Mouse (Mus musculus) liver, postnatal 0 days (tissue): ENCODE results near the gene Fxyd5. TPM values are rescaled to one million over a fixed set of nuclear protein-coding genes. Genes with fewer than 3 reads are reported as not detected.

ENCODE experiments used
- ATAC-seq: fragments of 200-750 bp; cut with Nextera tagmentation; 2 replicates; pipeline ENCODE4 v1.8.0; 2017; ENCODE audit warnings: mild to moderate bottlenecking, moderate library complexity
- DNase-seq: peaks from one replicate; pipeline ENCODE4 v3.0.0-alpha.2; 2016
- H3K27ac ChIP-seq: fragments of 300-500 bp; sonication (generic); 2 replicates; pipeline ENCODE4 v1.5.1; 2014; ENCODE audit warnings: antibody characterized with exemption, moderate library complexity, mild to moderate bottlenecking, low read depth
- H3K27me3 ChIP-seq: fragments of 300-500 bp; sonication (generic); 2 replicates; pipeline ENCODE4 v1.6.1; 2014; ENCODE audit warnings: low read length, control low read depth, mixed read lengths; ENCODE audit not compliant: insufficient read depth
- H3K36me3 ChIP-seq: fragments of 300-500 bp; sonication (generic); replicated peaks from 2 replicates; pipeline ENCODE4 v1.6.1; 2014; ENCODE audit warnings: mild to moderate bottlenecking, control low read depth, low read length, moderate library complexity, mixed read lengths; ENCODE audit not compliant: insufficient read depth
- H3K4me1 ChIP-seq: fragments of 300-500 bp; sonication (generic); 2 replicates; pipeline ENCODE4 v1.6.1; 2014; ENCODE audit warnings: antibody characterized with exemption, mild to moderate bottlenecking, control low read depth; ENCODE audit not compliant: insufficient read depth
- H3K4me2 ChIP-seq: fragments of 300-500 bp; sonication (generic); 2 replicates; pipeline ENCODE4 v1.6.1; 2014; ENCODE audit warnings: low read depth, mild to moderate bottlenecking, low read length, moderate library complexity, mixed read lengths
- H3K4me3 ChIP-seq: fragments of 300-500 bp; sonication (generic); 2 replicates; pipeline ENCODE4 v1.5.1; 2014; ENCODE audit warnings: low read depth, low read length
- H3K9ac ChIP-seq: fragments of 300-500 bp; sonication (generic); replicated peaks from 2 replicates; pipeline ENCODE4 v1.6.1; 2014; ENCODE audit warnings: mild to moderate bottlenecking, moderate library complexity
- H3K9me3 ChIP-seq: fragments of 300-500 bp; sonication (generic); 2 replicates; pipeline ENCODE4 v1.6.1; 2016; ENCODE audit warnings: mild to moderate bottlenecking, control low read depth, low read length, mixed read lengths
- CTCF ChIP-seq: sonication (generic); IDR thresholded peaks from 2 replicates; pipeline ENCODE4 v1.5.1; 2016; ENCODE audit warnings: antibody characterized with exemption, low read depth
- EP300 ChIP-seq: IDR thresholded peaks from 2 replicates; pipeline ENCODE4 v1.6.1; 2016; ENCODE audit warnings: antibody characterized with exemption, low read depth, mild to moderate bottlenecking
- WGBS: fragments of 180-500 bp; shearing (Covaris S2); extraction: QIAGEN DNeasy Blood & Tissue Kit; methylation state at CpG from one replicate; pipeline ENCODE4 v1.1.7; 2014; ENCODE audit not compliant: insufficient replicate concordance; 5-methylcytosine and 5-hydroxymethylcytosine counted together
- polyA plus RNA-seq: library from polyadenylated mRNA; unstranded; fragments of >200 nt; fragmentation: Nextera tagmentation; extraction: Ambion mirVana; gene quantifications from 2 replicates; pipeline ENCODE4 v1.2.1, GENCODE M21; 2015

Gene Fxyd5
- polyA plus RNA-seq, 1 experiment from 2014 or later: 29.4 TPM

GRCm38 (mm10) chr7:31040281-31041022 is 1.8 kb downstream of the Fxyd5 start:
- Histone ChIP-seq H3K36me3 (no peaks in the 10 kb centered on the region), H3K4me3 (peak overlapping the region; percentile 31), H3K27ac (no peak overlapping the region), H3K9me3 (no peaks in the 10 kb centered on the region), H3K4me2 (peak overlapping the region; percentile 65), H3K27me3 (0 out of 2 replicates have a peak, but pooled peaks cover 4% of the 10 kb centered on the region), H3K4me1 (no peaks in the 10 kb centered on the region), H3K9ac (0 out of 2 replicates have a peak overlapping the region, but pooled peaks have one; percentile 53)
- no peak for TF ChIP-seq CTCF
- no peak for TF ChIP-seq EP300
- whole genome bisulfite sequencing: 44% methylated on average over 11 of the region's 12 CpGs
- DNase-seq (no peak), ATAC-seq (no peak)

DNA sequence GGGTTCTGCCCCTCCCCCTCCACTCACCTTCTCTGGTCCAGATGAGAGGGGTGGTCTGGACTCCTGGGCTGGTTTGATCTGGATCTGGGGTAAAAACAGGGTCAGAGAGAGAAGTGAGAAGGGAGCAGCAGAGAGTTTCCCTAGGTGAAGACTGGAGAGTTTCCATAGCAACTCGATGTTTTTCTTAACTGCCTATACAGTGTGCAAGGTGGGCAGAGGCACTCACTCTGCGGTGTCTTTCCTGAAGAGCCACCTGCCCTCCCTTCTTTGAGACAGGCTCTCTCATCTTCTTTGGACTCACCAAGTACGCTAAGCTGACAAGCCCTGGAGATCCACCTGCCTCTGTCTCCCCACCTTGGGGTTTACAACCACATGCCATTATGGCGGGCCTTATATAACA is 3.3 kb downstream of the Fxyd5 start:
- DNase-seq: no peak
- H3K4me1 ChIP-seq: peaks cover 2% of the 10 kb centered on the region; the same call in 1 of the 2 replicates
- no peak for ATAC-seq
- H3K9me3 ChIP-seq: no peaks in the 10 kb centered on the region
- 78% methylated on average over 4 of the region's 4 CpGs for WGBS
- no peak overlapping the region for H3K9ac ChIP-seq
- H3K4me3 ChIP-seq: no peak overlapping the region
- no peaks in the 10 kb centered on the region for H3K36me3 ChIP-seq
- no peak overlapping the region for H3K27ac ChIP-seq
- H3K4me2 ChIP-seq: no peak overlapping the region
- TF ChIP-seq CTCF (no peak), EP300 (no peak)
- H3K27me3 ChIP-seq: 0 out of 2 replicates have a peak, but pooled peaks cover 4% of the 10 kb centered on the region

GRCm38 (mm10) chr7:31037675-31038074 is 4.6 kb downstream of the Fxyd5 start:
- no peak for DNase-seq
- Histone ChIP-seq H3K27ac (no peak overlapping the region), H3K4me3 (no peak overlapping the region), H3K4me1 (peaks cover 12% of the 10 kb centered on the region), H3K9ac (no peak overlapping the region), H3K27me3 (0 out of 2 replicates have a peak, but pooled peaks cover 2% of the 10 kb centered on the region), H3K9me3 (no peaks in the 10 kb centered on the region), H3K4me2 (no peak overlapping the region; the same call in 1 of the 2 replicates), H3K36me3 (no peaks in the 10 kb centered on the region)
- WGBS: 26% methylated on average over 2 of the region's 2 CpGs
- ATAC-seq: no peak
- TF ChIP-seq CTCF (no peak), EP300 (no peak)

GRCm38 (mm10) chr7:31036917-31037316 is 5.4 kb downstream of the Fxyd5 start:
- Histone ChIP-seq H3K4me1 (peaks cover 13% of the 10 kb centered on the region), H3K36me3 (no peaks in the 10 kb centered on the region), H3K4me2 (no peak overlapping the region), H3K27me3 (no peaks in the 10 kb centered on the region), H3K27ac (no peak overlapping the region), H3K9me3 (no peaks in the 10 kb centered on the region), H3K4me3 (no peak overlapping the region), H3K9ac (no peak overlapping the region)
- ATAC-seq (peak; percentile 32; the same call in 1 of the 2 replicates), DNase-seq (no peak)
- WGBS: 57% methylated on average over 7 of the region's 7 CpGs
- TF ChIP-seq CTCF (no peak), EP300 (no peak)

DNA sequence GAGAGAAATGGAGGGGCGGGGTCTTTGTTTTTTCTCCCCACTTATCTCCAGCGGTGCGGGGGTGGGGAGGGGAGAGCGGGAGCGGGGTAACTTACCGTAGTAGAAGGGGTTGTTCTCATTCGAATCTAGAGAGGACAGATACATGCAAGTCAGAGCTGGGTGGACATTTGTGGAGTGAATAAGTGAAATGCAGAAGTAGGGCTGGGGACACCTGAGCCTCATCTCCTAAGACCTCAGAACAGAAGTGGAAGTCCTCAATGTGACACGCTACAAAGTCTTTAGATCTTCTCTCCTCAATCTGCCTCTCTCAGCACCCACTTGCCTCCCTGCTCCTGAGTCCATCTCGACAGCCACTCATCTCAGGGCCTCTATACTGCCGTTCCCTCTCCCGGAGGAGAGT is 7.0 kb downstream of the Fxyd5 start:
- H3K27me3 ChIP-seq: no peaks in the 10 kb centered on the region
- no peak overlapping the region for H3K4me3 ChIP-seq
- no peaks in the 10 kb centered on the region for H3K9me3 ChIP-seq
- H3K27ac ChIP-seq: no peak overlapping the region
- TF ChIP-seq EP300 (no peak), CTCF (no peak)
- H3K9ac ChIP-seq: no peak overlapping the region
- 69% methylated on average over 11 of the region's 11 CpGs for WGBS
- DNase-seq (no peak), ATAC-seq (no peak)
- no peak overlapping the region for H3K4me2 ChIP-seq
- H3K4me1 ChIP-seq: peaks cover 13% of the 10 kb centered on the region
- H3K36me3 ChIP-seq: no peaks in the 10 kb centered on the region

- H3K27me3 ChIP-seq: no peaks in the 10 kb centered on the region
- no peaks in the 10 kb centered on the region for H3K9me3 ChIP-seq
- no peak overlapping the region; the same call in 1 of the 2 replicates for H3K27ac ChIP-seq
- ATAC-seq: 0 out of 2 replicates have a peak, but pooled peaks have one; percentile 33
- DNase-seq: peak; percentile 61
- no peaks in the 10 kb centered on the region for H3K36me3 ChIP-seq
- no peak for TF ChIP-seq EP300
- TF ChIP-seq CTCF: peak; percentile 66
- no peak overlapping the region for H3K4me2 ChIP-seq
- H3K9ac ChIP-seq: no peak overlapping the region
- 45% methylated on average over 11 of the region's 11 CpGs for WGBS
- H3K4me3 ChIP-seq: no peak overlapping the region
- peaks cover 13% of the 10 kb centered on the region for H3K4me1 ChIP-seq
Observed at GRCm38 (mm10) chr7:31034789-31035188, 7.5 kb downstream of the Fxyd5 start.
